Mouse (Mus musculus): ENCODE data around the gene Cdh12.

DNA sequence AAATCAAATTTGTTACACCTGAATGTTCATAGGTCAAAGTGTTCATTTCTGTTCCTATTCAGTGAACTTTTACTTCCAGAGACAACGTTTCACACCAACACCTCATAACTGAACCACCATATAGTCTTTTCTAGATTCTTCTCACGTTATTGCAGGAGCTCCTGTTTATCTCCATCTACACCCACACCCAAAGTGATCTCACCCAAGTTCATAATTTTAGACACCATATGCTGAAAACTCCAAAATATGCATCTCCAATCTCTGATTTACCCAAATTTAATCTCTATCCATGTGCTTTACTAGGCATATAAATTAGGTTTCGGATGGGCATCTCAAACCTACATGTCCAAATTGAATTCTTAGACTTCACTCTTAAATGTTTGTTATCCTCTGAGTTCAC is 13.4 kb downstream of the Cdh12 start:
- no peak for TF ChIP-seq FLI1 (IDR thresholded peaks at IDR 0.05; ENCODE audit: low read length)
- TF ChIP-seq GATA1 (IDR thresholded peaks at IDR 0.05; ENCODE audit: borderline replicate concordance, low read length), result no peak
